Mouse (Mus musculus): ENCODE measurements at regions not wholly inside any gene's neighbourhood (a gene's known extent, or its start where the extent isn't known, plus 50 kb on each side); places are given as distances from the start of the nearest gene placed in this dataset.

DNA sequence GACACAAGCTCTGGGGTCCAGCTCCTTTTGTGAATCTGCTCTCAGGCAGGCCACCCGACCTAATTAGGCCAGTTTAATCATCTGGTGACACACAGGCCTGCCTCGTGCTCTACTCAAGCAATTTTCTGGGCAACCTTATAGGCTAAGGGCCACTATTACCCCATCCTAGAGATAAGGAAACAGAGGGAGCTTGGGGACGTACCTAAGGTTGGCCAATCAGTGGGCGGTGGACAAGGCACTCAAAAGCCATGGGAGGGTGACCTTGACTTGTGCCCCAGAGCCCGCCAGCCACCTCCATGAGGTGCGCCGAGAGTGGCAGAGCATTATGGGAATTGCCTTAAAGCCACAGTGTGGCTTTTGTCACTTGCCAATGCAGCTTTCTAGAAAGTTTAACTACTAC lies 131.9 kb upstream of the Klf14 start:
- Histone ChIP-seq H3K27ac (ENCODE audit: low read length) (no peak overlapping the region), H3K4me3 (ENCODE audit: low read length) (no peak overlapping the region), H3K27me3 (ENCODE audit: control insufficient read depth, insufficient read depth, low read length) (no peaks in the 10 kb centered on the region), H3K4me2 (ENCODE audit: low read depth, low read length) (no peak overlapping the region), H3K9ac (ENCODE audit: low read length) (no peak overlapping the region), H3K4me1 (ENCODE audit: control insufficient read depth, insufficient read depth, low read length) (peaks cover 3% of the 10 kb centered on the region), H3K36me3 (ENCODE audit: control insufficient read depth, insufficient read depth) (no peaks in the 10 kb centered on the region), H3K9me3 (replicated peaks; ENCODE audit: control insufficient read depth, low read length) (no peaks in the 10 kb centered on the region)
- 78% methylated on average over 7 of the region's 7 CpGs for WGBS
- no peak for ATAC-seq (replicated peaks; ENCODE audit: extremely low read depth, insufficient read depth, low FRiP score)

DNA sequence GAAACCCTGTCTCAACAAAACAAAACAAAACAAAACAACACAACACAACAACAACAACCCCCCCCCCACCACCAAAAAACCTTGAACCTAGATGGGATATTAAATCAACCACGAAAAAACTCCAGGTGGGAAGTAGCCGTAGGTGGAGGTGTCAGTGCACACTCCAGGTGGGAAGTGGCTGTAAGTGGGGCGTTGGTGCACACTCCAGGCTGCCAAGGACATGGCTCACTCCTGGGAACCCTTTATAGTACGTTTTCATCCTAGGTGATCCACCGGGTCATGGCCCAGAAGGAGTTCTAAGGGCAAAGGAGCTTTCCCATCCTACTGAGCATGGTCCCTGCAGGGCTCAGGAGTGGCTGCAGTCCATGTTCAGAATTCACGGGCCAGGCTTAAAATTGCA lies 133.4 kb upstream of the Klf14 start:
- Histone ChIP-seq H3K4me3 (ENCODE audit: low read length) (no peak overlapping the region), H3K9ac (ENCODE audit: low read length) (no peak overlapping the region), H3K27ac (ENCODE audit: low read length) (no peak overlapping the region), H3K4me1 (ENCODE audit: control insufficient read depth, insufficient read depth, low read length) (peaks cover 18% of the 10 kb centered on the region), H3K27me3 (ENCODE audit: control insufficient read depth, insufficient read depth, low read length) (no peaks in the 10 kb centered on the region), H3K9me3 (replicated peaks; ENCODE audit: control insufficient read depth, low read length) (no peaks in the 10 kb centered on the region), H3K36me3 (ENCODE audit: control insufficient read depth, insufficient read depth) (no peaks in the 10 kb centered on the region), H3K4me2 (ENCODE audit: low read depth, low read length) (no peak overlapping the region)
- 73% methylated on average over 6 of the region's 6 CpGs for WGBS
- no peak for ATAC-seq (replicated peaks; ENCODE audit: extremely low read depth, insufficient read depth, low FRiP score)

- H3K9me3 ChIP-seq (replicated peaks; ENCODE audit: control insufficient read depth, low read length): no peaks in the 10 kb centered on the region
- peaks cover 22% of the 10 kb centered on the region for H3K4me1 ChIP-seq (ENCODE audit: control insufficient read depth, insufficient read depth, low read length)
- no peak overlapping the region for H3K27ac ChIP-seq (ENCODE audit: low read length)
- no peaks in the 10 kb centered on the region for H3K36me3 ChIP-seq (ENCODE audit: control insufficient read depth, insufficient read depth)
- H3K9ac ChIP-seq (ENCODE audit: low read length): no peak overlapping the region
- ATAC-seq (replicated peaks; ENCODE audit: extremely low read depth, insufficient read depth, low FRiP score): no peak
- H3K4me2 ChIP-seq (ENCODE audit: low read depth, low read length): no peak overlapping the region
- no peak overlapping the region for H3K4me3 ChIP-seq (ENCODE audit: low read length)
- H3K27me3 ChIP-seq (ENCODE audit: control insufficient read depth, insufficient read depth, low read length): no peaks in the 10 kb centered on the region
- WGBS: 80% methylated on average over 5 of the region's 5 CpGs
Measured at GRCm38 (mm10) chr6:31092760-31093159, 133.9 kb upstream of the Klf14 start.

DNA sequence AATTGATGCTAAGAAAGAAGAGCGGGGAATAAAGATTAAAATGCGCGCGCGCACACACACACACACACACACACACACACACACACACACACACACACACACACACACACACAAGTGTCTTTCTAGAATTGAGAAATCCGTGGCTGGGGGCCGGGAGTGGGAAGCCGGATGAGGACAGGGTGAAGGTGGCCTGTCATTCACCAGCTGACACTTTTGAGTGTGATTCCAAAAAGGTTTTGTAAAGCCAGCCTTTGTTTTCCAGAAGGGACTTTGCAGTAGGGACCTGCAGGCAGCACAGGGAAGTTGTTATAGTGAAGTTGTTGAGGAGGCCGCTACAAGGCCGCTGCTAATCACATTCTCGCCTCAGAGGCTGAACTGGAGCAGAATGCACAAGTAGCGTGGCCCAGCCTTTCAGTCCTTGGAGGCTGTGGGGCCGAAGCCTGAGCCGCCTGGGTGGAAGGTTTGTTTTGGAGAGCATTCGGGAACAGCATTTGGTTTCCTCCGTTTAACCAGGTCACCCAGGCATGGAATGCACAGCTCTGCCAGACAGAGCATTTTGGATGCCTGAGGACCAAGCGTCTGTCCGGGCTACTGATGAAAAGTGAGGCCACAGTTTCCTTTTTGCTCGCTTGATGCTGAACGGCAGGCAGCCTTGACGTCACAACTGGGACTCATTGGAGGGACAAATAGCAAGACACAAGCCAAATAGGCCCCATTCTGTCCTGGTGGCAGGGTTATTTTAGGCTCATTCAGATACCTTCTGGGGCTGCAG lies 137.3 kb upstream of the Klf14 start:
- 0 out of 2 replicates have a peak, but pooled peaks have one; percentile 20 for ATAC-seq (replicated peaks; ENCODE audit: extremely low read depth, insufficient read depth, low FRiP score)
- WGBS: 23% methylated on average over 16 of the region's 21 CpGs
- H3K4me1 ChIP-seq (ENCODE audit: control insufficient read depth, insufficient read depth, low read length): peaks cover 36% of the 10 kb centered on the region
- H3K4me3 ChIP-seq (ENCODE audit: low read length): no peak overlapping the region
- 0 out of 2 replicates have a peak overlapping the region, but pooled peaks have one; percentile 40 for H3K9ac ChIP-seq (ENCODE audit: low read length)
- H3K27ac ChIP-seq (ENCODE audit: low read length): peak overlapping the region; percentile 86
- no peaks in the 10 kb centered on the region for H3K9me3 ChIP-seq (replicated peaks; ENCODE audit: control insufficient read depth, low read length)
- peak overlapping the region; percentile 24; the same call in 1 of the 2 replicates for H3K4me2 ChIP-seq (ENCODE audit: low read depth, low read length)
- H3K27me3 ChIP-seq (ENCODE audit: control insufficient read depth, insufficient read depth, low read length): no peaks in the 10 kb centered on the region
- H3K36me3 ChIP-seq (ENCODE audit: control insufficient read depth, insufficient read depth): no peaks in the 10 kb centered on the region

- ATAC-seq (replicated peaks; ENCODE audit: extremely low read depth, insufficient read depth, low FRiP score): no peak
- Histone ChIP-seq H3K27me3 (ENCODE audit: control insufficient read depth, insufficient read depth, low read length) (no peaks in the 10 kb centered on the region), H3K4me3 (ENCODE audit: low read length) (no peak overlapping the region), H3K9ac (ENCODE audit: low read length) (no peak overlapping the region), H3K4me1 (ENCODE audit: control insufficient read depth, insufficient read depth, low read length) (peaks cover 36% of the 10 kb centered on the region), H3K4me2 (ENCODE audit: low read depth, low read length) (no peak overlapping the region), H3K9me3 (replicated peaks; ENCODE audit: control insufficient read depth, low read length) (no peaks in the 10 kb centered on the region), H3K36me3 (ENCODE audit: control insufficient read depth, insufficient read depth) (no peaks in the 10 kb centered on the region), H3K27ac (ENCODE audit: low read length) (peak overlapping the region; percentile 86)
- 67% methylated on average over 6 of the region's 6 CpGs for whole genome bisulfite sequencing
Measured at GRCm38 (mm10) chr6:31096787-31097186, 137.9 kb upstream of the Klf14 start.

DNA sequence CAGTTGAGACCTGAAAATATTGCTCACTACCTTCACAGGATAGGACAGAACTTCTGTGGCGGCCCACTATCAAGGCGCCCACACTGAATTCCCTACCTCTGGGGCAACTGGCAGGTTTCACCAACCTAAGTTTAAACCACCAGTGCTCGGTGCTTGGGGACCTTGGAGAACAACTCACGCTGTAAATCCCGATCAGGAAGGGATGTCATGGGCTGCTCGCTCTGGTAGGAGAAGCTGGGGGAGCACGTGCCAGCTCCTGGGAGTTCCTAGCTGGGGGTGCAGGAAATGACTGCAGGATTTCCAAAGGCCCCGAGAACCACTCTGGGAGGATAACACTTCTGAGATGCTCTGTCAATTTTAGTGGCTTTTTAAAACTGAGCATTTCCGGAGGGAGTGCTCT lies 138.4 kb upstream of the Klf14 start:
- H3K9me3 ChIP-seq (replicated peaks; ENCODE audit: control insufficient read depth, low read length): no peaks in the 10 kb centered on the region
- no peaks in the 10 kb centered on the region for H3K36me3 ChIP-seq (ENCODE audit: control insufficient read depth, insufficient read depth)
- no peaks in the 10 kb centered on the region for H3K27me3 ChIP-seq (ENCODE audit: control insufficient read depth, insufficient read depth, low read length)
- peaks cover 36% of the 10 kb centered on the region for H3K4me1 ChIP-seq (ENCODE audit: control insufficient read depth, insufficient read depth, low read length)
- no peak overlapping the region for H3K4me2 ChIP-seq (ENCODE audit: low read depth, low read length)
- H3K27ac ChIP-seq (ENCODE audit: low read length): peak overlapping the region; percentile 86; the same call in 1 of the 2 replicates
- H3K4me3 ChIP-seq (ENCODE audit: low read length): no peak overlapping the region
- WGBS: 62% methylated on average over 9 of the region's 9 CpGs
- H3K9ac ChIP-seq (ENCODE audit: low read length): no peak overlapping the region
- no peak for ATAC-seq (replicated peaks; ENCODE audit: extremely low read depth, insufficient read depth, low FRiP score)

DNA sequence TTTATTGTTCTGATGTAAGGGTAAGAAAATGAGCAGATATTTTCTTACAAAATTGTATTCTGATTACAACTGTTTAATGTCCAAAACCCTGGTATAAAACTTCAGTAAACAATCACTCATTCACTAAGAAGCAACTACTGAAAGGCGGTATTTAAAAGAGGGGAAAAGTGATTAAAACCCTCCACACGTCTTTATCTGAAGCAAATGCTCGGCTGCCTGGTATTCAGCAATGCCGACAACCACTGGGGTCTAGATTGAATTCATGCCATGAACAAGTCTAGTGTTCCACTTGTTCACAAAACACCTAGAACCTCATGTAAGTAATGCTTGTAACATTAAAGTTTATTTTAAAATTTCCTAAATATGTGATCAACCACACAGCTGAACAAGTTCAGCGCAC lies 139.2 kb upstream of the Klf14 start:
- Histone ChIP-seq H3K36me3 (ENCODE audit: control insufficient read depth, insufficient read depth) (no peaks in the 10 kb centered on the region), H3K27ac (ENCODE audit: low read length) (no peak overlapping the region), H3K27me3 (ENCODE audit: control insufficient read depth, insufficient read depth, low read length) (no peaks in the 10 kb centered on the region), H3K4me2 (ENCODE audit: low read depth, low read length) (no peak overlapping the region), H3K9me3 (replicated peaks; ENCODE audit: control insufficient read depth, low read length) (no peaks in the 10 kb centered on the region), H3K4me1 (ENCODE audit: control insufficient read depth, insufficient read depth, low read length) (peaks cover 36% of the 10 kb centered on the region), H3K4me3 (ENCODE audit: low read length) (no peak overlapping the region), H3K9ac (ENCODE audit: low read length) (no peak overlapping the region)
- no peak for ATAC-seq (replicated peaks; ENCODE audit: extremely low read depth, insufficient read depth, low FRiP score)
- WGBS: 79% methylated on average over 5 of the region's 5 CpGs

DNA sequence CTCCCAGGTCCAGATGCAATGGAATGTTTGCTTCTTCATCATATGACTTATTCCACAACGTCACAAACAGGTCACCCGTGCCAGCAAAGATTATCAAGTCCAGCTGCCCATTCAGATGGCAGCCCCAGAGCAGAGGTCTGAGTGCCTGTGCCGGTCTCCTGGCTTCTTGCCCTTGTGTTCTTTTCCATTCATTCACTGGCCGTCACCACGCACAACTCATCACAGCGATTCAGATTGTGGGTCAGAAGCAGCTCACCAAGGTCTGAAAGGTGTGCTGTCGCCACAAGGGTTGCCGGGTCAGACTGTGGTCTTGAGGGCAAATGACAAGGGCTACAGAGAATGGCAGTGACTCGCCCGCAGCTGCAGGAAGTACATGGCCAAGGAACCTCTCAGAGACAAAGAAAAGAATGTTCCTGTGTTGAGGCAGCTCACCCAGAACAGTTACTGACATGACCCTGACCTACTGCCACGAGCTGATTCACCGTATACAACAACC lies 141.3 kb upstream of the Klf14 start:
- Histone ChIP-seq H3K27me3 (ENCODE audit: control insufficient read depth, insufficient read depth, low read length) (no peaks in the 10 kb centered on the region), H3K4me1 (ENCODE audit: control insufficient read depth, insufficient read depth, low read length) (peaks cover 36% of the 10 kb centered on the region), H3K9ac (ENCODE audit: low read length) (0 out of 2 replicates have a peak overlapping the region, but pooled peaks have one; percentile 26), H3K36me3 (ENCODE audit: control insufficient read depth, insufficient read depth) (no peaks in the 10 kb centered on the region), H3K4me3 (ENCODE audit: low read length) (no peak overlapping the region), H3K4me2 (ENCODE audit: low read depth, low read length) (peak overlapping the region; percentile 36), H3K27ac (ENCODE audit: low read length) (peak overlapping the region; percentile 73), H3K9me3 (replicated peaks; ENCODE audit: control insufficient read depth, low read length) (no peaks in the 10 kb centered on the region)
- ATAC-seq (replicated peaks; ENCODE audit: extremely low read depth, insufficient read depth, low FRiP score): peak; percentile 84
- WGBS: 27% methylated on average over 12 of the region's 12 CpGs

- no peak overlapping the region for H3K4me3 ChIP-seq (ENCODE audit: low read length)
- H3K4me1 ChIP-seq (ENCODE audit: control insufficient read depth, insufficient read depth, low read length): peaks cover 36% of the 10 kb centered on the region
- no peaks in the 10 kb centered on the region for H3K9me3 ChIP-seq (replicated peaks; ENCODE audit: control insufficient read depth, low read length)
- H3K4me2 ChIP-seq (ENCODE audit: low read depth, low read length): no peak overlapping the region
- ATAC-seq (replicated peaks; ENCODE audit: extremely low read depth, insufficient read depth, low FRiP score): no peak
- no peaks in the 10 kb centered on the region for H3K27me3 ChIP-seq (ENCODE audit: control insufficient read depth, insufficient read depth, low read length)
- no peak overlapping the region for H3K9ac ChIP-seq (ENCODE audit: low read length)
- 45% methylated on average over 5 of the region's 5 CpGs for WGBS
- peak overlapping the region; percentile 73 for H3K27ac ChIP-seq (ENCODE audit: low read length)
- no peaks in the 10 kb centered on the region for H3K36me3 ChIP-seq (ENCODE audit: control insufficient read depth, insufficient read depth)
Measured at GRCm38 (mm10) chr6:31100749-31101148, 141.9 kb upstream of the Klf14 start.

All from heart, embryonic 16.5 days (tissue).